In genomic region chr15:85446652-85447051, GRCm38 (mm10) we compare ENCODE assay signal across 47 mouse cellular contexts. TPM values are rescaled to one million over a fixed set of nuclear protein-coding genes. Genes with fewer than 3 reads are reported as not detected.
"Had no signal": no experiment of that assay in that cellular context is flagged by ENCODE, and none has a peak within 500 bp of the region (broad histone marks: within the 10 kb centered on the region; RNA-seq: fewer than 3 reads in every experiment).

No protein-coding gene starts in this region.

- H3K9ac ChIP-seq: limb, embryonic 12.5 days; limb, embryonic 13.5 days; limb, embryonic 15.5 days; liver, embryonic 12.5 days; liver, embryonic 13.5 days; liver, embryonic 14.5 days; liver, embryonic 15.5 days; liver, postnatal 0 days; lung, embryonic 14.5 days; lung, embryonic 15.5 days; midbrain, embryonic 12.5 days; midbrain, embryonic 13.5 days; midbrain, embryonic 15.5 days; neural tube, embryonic 12.5 days had no signal

- H3K4me3 ChIP-seq: left cerebral cortex, adult 2 months; limb, embryonic 10.5 days; limb, embryonic 12.5 days; limb, embryonic 13.5 days; limb, embryonic 15.5 days; liver, embryonic 12.5 days; liver, embryonic 13.5 days; liver, embryonic 15.5 days; lung, embryonic 15.5 days; megakaryocyte, embryonic 14.5 days; midbrain, embryonic 10.5 days; midbrain, embryonic 12.5 days; midbrain, embryonic 13.5 days; midbrain, embryonic 15.5 days; myocyte; neural tube, embryonic 12.5 days had no signal

- H3K4me1 ChIP-seq: limb, embryonic 10.5 days; limb, embryonic 12.5 days; limb, embryonic 13.5 days; limb, embryonic 15.5 days; liver, embryonic 12.5 days; liver, embryonic 13.5 days; liver, embryonic 15.5 days; lung, embryonic 15.5 days; midbrain, embryonic 10.5 days; midbrain, embryonic 12.5 days; midbrain, embryonic 13.5 days; midbrain, embryonic 15.5 days; neural tube, embryonic 12.5 days had no signal

- H3K27me3 ChIP-seq: limb, embryonic 12.5 days; limb, embryonic 13.5 days; limb, embryonic 15.5 days; liver, embryonic 12.5 days; liver, embryonic 13.5 days; liver, embryonic 15.5 days; lung, embryonic 15.5 days; megakaryocyte, embryonic 14.5 days; midbrain, embryonic 12.5 days; midbrain, embryonic 13.5 days; midbrain, embryonic 15.5 days; neural tube, embryonic 12.5 days had no signal

- DNase-seq: left cerebral cortex, postnatal 4 days; liver, embryonic 13.5 days; liver, postnatal 0 days; lung, adult 18-20 months; lung, adult 2 months; lung, embryonic 14.5 days; lung, postnatal 10 days; lung, postnatal 14 days; lung, postnatal 36 days; lung, postnatal 4 days; midbrain, embryonic 14.5 days had no signal

- H3K27ac ChIP-seq: left cerebral cortex, adult 2 months; limb, embryonic 10.5 days; limb, embryonic 12.5 days; limb, embryonic 13.5 days; limb, embryonic 15.5 days; liver, embryonic 12.5 days; liver, embryonic 13.5 days; liver, embryonic 14.5 days; liver, embryonic 15.5 days; lung, embryonic 15.5 days; macrophage; midbrain, embryonic 10.5 days; midbrain, embryonic 12.5 days; midbrain, embryonic 13.5 days; midbrain, embryonic 15.5 days; neural tube, embryonic 12.5 days had no signal

RNA-seq across cellular contexts. Expression of gene 7530416G11Rik, which starts 56.4 kb away (rescaled TPM):
- total RNA-seq: left cerebral cortex, adult 2 months; left cerebral cortex, adult 8-10 months; left cerebral cortex, postnatal 10 days; left cerebral cortex, postnatal 14 days; left cerebral cortex, postnatal 25 days; left cerebral cortex, postnatal 36 days; left cerebral cortex, postnatal 4 days; megakaryocyte progenitor cell, adult 5-6 weeks; megakaryocyte, adult 5-6 weeks; megakaryocyte-erythroid progenitor cell, adult 5-6 weeks; midbrain, postnatal 0 days; monocyte, adult 5-6 weeks had no signal
- polyA plus RNA-seq: limb, embryonic 10.5 days; limb, embryonic 11.5 days; limb, embryonic 12.5 days; limb, embryonic 13.5 days; limb, embryonic 14.5 days; limb, embryonic 15.5 days; liver, embryonic 11.5 days; liver, embryonic 12.5 days; liver, embryonic 13.5 days; liver, embryonic 14.5 days; liver, embryonic 15.5 days; liver, embryonic 16.5 days; liver, postnatal 0 days; lung, adult 2 months; lung, embryonic 14.5 days; lung, embryonic 15.5 days; lung, embryonic 16.5 days; lung, postnatal 0 days; macrophage; midbrain, embryonic 10.5 days; midbrain, embryonic 11.5 days; midbrain, embryonic 12.5 days; midbrain, embryonic 13.5 days; midbrain, embryonic 14.5 days; midbrain, embryonic 15.5 days; midbrain, embryonic 16.5 days; midbrain, postnatal 0 days; myocyte; neural tube, embryonic 11.5 days; neural tube, embryonic 12.5 days had no signal
